Mouse (Mus musculus) telencephalon, adult 2 months (tissue): Measurements from ENCODE around the gene Numa1.
"Not testable (repeated sequence)": the region's sequence is repeated elsewhere in the genome, so short reads cannot be mapped to it uniquely, and the experiment has no call there.

Source experiments
- DNase-seq: peaks from one replicate; pipeline ENCODE4 v3.0.0-alpha.2; 2011; ENCODE audit warnings: low read depth, low spot score

The Numa1 gene

DNA sequence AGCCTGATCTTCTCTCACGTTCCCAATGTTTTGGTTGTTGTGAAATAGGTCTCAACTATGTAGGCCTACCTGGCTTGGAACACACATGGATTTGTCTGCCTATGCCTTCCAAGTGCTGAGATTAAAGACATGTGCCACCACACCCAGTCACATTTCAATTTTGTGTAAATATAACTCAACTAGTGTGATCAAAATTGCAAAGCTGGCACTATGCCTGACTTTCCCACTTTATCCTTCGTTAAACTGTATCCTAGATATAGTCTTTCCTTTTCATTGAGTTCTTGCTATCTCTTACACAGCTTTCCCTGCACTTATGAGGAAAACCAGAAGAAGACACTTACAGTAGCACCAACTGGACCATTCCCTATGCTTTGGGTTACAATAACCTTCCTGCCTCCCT lies 101.6 kb downstream of the Numa1 start:
- DNase-seq = no peak

DNA sequence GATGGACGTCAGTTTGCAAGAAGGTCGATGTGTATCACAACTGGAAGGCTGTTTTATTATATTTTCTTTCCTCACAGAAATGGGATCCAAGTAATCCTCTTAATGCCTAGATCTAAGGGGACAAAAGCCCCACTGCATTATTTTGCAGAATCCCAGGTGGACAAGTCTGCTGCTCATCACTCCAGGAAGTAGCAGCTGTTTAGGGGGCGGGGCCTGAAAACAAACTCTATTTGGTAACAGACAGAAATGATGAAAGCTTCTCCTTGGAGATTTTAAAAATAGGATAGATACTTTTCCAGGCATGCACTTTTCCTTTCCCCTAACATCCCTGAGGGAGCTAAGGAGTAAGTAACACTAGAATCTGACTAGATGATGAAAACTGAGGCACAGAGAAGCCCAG lies 103.4 kb downstream of the Numa1 start:
- DNase-seq = no peak

DNA sequence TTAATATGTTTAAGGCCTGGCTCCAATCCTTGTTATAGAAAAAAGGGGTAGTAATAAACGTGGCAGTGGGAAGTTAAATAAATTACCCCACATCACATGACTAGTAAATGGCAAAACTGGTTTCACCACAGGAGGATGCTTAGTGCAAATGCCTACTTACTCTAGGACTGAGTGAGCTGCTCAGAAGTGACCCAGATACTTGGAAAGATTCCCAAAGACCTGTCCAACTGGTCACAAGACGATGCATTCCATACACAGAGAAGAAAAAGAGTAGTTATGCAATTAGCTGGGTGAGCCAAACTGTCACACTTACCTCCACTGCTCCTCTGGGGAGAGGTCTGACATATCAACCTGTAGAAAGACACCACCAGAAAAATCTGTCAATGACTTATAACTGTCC lies 108.4 kb downstream of the Numa1 start:
- no peak for DNase-seq

DNA sequence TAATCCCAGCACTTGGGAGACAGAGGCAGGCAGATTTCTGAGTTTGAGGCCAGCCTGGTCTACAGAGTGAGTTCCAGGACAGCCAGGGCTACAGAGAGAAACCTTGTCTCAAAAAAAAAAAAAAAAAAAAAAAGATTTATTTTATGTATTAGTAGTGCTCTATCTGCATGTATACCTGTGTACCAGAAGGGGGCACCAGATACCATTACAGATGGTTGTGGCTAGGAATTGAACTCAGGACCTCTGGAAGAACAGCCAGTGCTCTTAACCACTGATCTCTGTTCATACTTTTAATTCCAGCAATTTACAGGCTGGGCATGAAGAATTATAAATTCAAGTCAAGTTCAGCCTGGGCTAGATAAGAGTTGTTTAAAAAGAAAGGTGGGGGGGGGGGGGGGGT lies 114.6 kb downstream of the Numa1 start:
- DNase-seq = not testable (repeated sequence)

DNA sequence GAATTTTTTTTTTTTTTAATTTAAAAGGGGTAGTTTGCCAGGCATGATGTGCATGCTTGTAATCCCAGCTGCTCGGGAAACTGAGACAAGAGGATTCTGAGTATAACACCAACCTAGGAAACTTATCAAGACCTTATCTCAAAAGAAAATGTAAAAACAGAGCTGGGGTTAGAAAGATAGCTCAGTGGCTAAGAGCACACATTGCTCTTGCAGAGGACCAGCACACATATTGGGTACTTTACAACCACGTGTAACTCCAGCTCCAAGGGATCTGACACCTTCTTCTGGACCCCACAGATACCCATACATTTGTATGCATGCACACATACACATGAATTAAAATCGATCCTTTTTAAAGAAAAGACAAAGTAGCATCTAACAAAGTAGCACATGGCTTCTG lies 127.4 kb downstream of the Numa1 start:
- no peak for DNase-seq

DNA sequence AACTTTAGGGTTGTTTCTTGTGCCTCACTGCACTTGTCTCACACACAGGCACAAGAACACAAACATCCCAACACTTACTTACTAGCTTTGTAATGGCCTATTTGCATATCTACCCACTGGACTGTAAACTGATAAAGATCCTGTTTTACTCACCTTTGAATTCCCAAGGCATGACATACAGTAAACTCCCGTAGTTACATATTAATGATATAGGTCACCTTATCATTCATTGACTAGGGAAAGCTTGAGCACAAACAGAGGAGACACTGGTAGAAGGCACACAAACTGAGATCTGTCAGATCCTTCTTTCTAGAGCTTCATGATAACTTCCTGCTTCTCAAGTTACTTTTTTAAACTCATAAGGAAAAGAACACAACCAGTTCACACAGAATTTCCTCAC lies 128.3 kb downstream of the Numa1 start:
- no peak for DNase-seq

DNA sequence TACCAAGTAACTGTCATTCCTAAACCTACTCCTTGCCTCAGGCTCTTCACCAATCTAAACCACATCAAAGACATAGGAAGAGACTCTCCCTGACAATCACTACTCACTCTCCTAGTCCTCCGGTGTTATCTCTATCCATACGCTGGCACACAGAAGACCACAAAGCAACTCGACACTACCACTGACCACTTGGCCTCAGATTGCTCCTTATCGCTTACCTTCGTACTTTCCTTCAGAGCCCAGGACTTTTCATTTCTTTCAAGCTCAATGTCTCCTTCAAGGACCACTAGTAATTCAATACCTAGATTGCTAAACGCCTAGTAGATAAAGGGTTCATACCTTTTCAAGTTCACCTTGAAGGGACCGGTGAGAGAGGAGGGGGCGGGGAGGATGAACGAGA lies 130.0 kb downstream of the Numa1 start:
- no peak for DNase-seq
